Mouse (Mus musculus): ENCODE measurements around the gene Trio. TPM values are rescaled to one million over a fixed set of nuclear protein-coding genes. Genes with fewer than 3 reads are reported as not detected.

The Trio gene
- polyA plus RNA-seq, 1 experiment, result 18.0 TPM

DNA sequence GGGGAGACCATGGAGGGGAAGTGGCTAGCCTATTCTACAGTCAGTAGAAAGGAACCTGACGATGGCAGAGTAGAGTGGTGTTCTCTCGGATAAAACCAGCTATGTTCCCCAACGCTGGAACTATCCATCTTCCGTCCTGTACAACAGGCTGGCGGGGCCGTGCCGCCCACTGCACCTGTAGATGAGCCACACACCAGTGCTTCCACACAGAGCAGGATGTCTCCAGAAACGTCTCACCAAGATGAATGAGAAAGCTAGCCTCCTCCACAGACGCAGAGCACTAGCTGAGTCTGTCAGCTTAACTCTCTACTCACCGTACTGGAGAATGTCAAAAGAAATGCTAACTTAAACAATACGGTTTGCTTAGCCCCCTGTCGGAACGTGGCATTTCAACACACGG is 221.2 kb downstream of the Trio start:
- Histone ChIP-seq H3K4me1 (ENCODE audit: control insufficient read depth, insufficient read depth, insufficient read length, low read length) (peaks cover 10% of the 10 kb centered on the region; the same call in 1 of the 2 replicates), H3K27ac (replicated peaks; ENCODE audit: low read depth, low read length) (no peak overlapping the region), H3K4me3 (ENCODE audit: insufficient read depth, low read depth, low read length) (no peak overlapping the region)

DNA sequence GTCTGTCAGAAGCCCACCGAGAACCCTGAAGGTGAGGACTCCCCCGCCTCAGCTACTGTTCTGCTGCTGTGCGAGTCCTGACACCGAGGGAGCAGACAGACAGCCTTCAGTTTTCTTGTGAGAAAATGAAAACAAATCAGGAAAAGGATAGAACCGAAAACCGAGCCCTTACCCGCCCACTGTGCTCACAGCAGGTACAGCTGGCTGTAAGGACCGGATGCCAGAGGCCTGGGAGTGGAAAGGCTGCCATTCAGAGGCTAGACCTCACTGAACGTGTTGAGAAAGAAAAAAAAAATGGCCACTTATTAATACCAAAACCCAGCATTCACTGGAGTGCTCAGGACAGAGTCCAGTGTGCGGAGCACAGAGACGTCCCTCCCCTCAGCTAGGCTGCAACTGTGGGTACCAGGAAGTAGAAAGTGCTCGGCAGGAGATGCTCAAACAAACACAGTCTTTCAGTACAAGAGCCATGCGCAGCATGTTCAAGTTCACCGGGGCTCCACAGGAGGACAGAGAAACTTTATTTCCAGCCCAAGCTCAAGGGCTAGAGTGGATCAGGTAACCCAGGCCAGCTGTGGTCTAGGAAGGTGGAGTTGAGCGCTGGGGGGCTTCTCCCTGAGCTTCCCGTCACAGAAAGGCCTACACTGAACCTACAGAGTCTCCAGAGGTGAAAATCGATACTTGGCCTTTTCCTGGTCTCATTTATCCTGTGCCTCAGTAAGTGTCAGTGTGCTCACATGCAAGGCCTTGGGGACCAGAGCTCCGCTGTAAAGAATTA is 221.9 kb downstream of the Trio start:
- no peak overlapping the region for H3K4me3 ChIP-seq (ENCODE audit: insufficient read depth, low read depth, low read length)
- no peak overlapping the region for H3K27ac ChIP-seq (replicated peaks; ENCODE audit: low read depth, low read length)
- H3K4me1 ChIP-seq (ENCODE audit: control insufficient read depth, insufficient read depth, insufficient read length, low read length), result peaks cover 10% of the 10 kb centered on the region; the same call in 1 of the 2 replicates

DNA sequence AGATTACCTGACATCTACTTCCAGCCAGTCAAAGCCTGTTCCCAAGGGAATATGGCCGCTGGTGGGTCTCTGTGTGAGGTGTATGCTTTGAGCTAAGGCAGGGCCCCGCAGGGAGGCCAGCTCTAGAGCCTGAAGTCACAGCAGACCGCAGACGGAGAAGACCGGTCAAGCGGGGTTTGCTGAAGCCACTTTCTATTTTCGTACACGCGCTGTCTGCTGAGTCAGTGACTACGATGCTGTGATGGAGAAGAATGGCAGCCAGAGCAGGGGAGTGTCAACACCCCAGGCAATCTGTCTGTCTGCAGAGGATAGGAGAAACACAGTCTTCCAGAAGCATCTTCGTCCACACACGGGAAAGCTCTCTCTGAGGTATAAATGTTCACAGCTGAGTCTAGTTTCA is 223.4 kb downstream of the Trio start:
- peaks cover 10% of the 10 kb centered on the region; the same call in 1 of the 2 replicates for H3K4me1 ChIP-seq (ENCODE audit: control insufficient read depth, insufficient read depth, insufficient read length, low read length)
- H3K27ac ChIP-seq (replicated peaks; ENCODE audit: low read depth, low read length), result no peak overlapping the region; the same call in 1 of the 2 replicates
- H3K4me3 ChIP-seq (ENCODE audit: insufficient read depth, low read depth, low read length), result no peak overlapping the region

DNA sequence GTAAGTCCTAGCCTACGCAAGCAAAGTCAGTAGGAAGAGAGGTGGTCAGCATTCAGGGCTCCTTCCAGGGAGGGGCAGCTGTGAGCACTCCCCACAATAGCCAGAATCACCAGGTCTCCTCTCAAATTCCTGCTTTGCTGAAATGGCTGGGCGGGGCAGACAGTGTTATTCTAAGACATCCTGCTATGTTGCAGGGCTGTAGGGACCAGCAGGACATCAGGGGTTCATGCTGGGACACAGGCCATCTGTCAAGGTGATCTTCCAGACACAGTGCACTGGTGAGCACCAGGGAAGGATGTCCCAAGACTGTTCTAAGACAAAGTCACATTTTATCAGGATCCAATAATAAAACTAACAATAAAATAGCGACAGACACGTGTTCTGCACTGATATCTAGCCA is 224.5 kb downstream of the Trio start:
- no peak overlapping the region for H3K27ac ChIP-seq (replicated peaks; ENCODE audit: low read depth, low read length)

DNA sequence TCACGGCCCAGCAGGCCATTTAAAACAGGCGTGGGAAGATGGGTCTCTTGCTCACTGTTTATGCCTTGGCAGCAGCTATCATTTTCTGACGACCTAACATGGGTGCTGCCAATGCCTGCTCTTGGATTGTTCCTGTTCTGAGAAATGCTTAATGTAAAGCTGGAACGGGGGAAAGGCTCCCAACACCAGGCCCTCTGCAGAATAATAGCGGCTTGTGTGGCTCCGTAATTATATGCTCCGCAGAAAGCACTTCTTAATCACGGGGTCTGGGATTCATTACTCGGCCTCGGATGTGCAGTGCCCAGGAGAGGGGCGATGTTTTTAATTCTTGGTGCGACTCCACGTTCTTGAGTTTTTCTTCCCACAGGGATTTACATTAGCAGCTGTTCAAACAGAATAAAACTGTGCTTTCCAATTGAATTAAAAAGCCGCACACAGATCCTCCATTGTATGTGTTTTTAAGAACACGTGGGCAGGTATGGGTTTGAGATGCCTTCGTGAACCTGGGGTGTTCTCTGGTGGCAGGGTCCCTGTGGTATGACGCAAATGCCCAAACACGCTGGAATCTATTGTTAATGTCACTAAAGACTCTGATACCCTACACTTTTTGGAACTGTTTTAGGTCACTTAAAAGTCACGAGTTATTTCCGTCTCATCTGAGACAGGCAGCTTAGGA is 228.0 kb downstream of the Trio start:
- peaks cover 14% of the 10 kb centered on the region; the same call in 1 of the 2 replicates for H3K4me1 ChIP-seq (ENCODE audit: control insufficient read depth, insufficient read depth, insufficient read length, low read length)
- no peak overlapping the region for H3K27ac ChIP-seq (replicated peaks; ENCODE audit: low read depth, low read length)
- H3K4me3 ChIP-seq (ENCODE audit: insufficient read depth, low read depth, low read length), result no peak overlapping the region

More for the DNA sequence above, 224.5 kb downstream of the Trio start:
- Histone ChIP-seq H3K4me3 (ENCODE audit: insufficient read depth, low read depth, low read length) (no peak overlapping the region), H3K4me1 (ENCODE audit: control insufficient read depth, insufficient read depth, insufficient read length, low read length) (peaks cover 14% of the 10 kb centered on the region; the same call in 1 of the 2 replicates)

DNA sequence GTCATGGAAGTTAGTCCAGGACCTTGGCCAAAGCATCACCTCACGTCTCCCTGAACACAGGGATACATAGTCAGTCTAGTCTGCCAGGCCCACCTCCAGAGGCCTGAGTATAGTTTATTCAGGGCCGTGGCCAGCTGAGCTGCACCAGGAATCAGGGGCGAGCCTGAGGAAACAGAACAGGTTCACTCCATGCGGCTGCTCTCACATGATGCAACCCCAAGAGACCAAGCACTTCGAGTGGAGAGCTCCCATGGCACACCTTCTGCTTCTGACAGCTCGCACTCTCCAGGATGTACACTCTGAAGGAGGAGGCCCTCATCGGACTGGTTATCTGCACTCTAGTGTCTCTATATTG is 228.8 kb downstream of the Trio start:
- H3K27ac ChIP-seq (replicated peaks; ENCODE audit: low read depth, low read length), result peak overlapping the region; percentile 70
- peaks cover 8% of the 10 kb centered on the region; the same call in 1 of the 2 replicates for H3K4me1 ChIP-seq (ENCODE audit: control insufficient read depth, insufficient read depth, insufficient read length, low read length)
- H3K4me3 ChIP-seq (ENCODE audit: insufficient read depth, low read depth, low read length), result no peak overlapping the region

DNA sequence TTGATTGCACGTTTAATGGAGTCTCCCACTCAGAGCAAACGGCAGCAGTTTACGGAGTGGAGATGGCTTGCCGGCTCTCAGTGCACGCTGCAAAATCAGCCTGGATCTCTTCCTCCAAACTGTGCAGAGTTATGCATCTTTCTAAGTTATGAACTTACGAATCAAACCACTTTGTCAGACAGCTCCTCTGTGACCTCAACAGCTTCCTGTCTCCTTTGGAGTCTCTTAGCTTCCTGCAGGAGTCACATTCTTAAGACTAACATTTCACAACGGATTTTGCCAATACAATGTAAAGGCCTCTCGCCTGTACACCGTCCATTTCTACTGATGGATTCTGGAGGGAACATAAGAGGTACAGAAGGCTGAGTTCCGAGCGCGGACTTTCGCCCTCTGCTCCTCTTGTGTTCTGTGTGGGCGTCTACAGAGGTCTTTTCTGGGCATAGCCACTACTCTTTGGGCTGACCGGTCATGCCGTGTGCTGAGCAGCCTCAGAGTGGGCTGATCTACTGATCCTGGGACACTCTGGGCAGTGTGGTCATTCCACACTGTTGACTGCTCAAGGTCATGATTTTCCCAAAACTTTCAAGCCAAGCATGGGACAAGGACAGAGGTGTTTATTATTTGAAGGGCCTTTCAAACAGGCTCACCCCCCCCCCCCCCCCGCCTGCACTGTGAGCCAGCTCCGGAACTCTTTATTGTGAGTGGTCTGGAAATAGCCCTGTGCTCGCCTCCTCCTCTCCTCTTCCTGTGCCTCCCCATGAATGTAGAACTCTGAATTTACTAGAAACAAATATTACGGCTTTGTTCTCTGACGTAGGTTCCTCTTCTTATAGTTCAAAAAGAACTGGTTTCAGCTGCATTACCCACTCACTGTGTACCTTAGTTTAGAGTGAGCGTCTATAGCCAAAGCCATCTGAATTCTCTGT is 229.4 kb downstream of the Trio start:
- peaks cover 8% of the 10 kb centered on the region; the same call in 1 of the 2 replicates for H3K4me1 ChIP-seq (ENCODE audit: control insufficient read depth, insufficient read depth, insufficient read length, low read length)
- peak overlapping the region; percentile 87 for H3K27ac ChIP-seq (replicated peaks; ENCODE audit: low read depth, low read length)
- no peak overlapping the region for H3K4me3 ChIP-seq (ENCODE audit: insufficient read depth, low read depth, low read length)

DNA sequence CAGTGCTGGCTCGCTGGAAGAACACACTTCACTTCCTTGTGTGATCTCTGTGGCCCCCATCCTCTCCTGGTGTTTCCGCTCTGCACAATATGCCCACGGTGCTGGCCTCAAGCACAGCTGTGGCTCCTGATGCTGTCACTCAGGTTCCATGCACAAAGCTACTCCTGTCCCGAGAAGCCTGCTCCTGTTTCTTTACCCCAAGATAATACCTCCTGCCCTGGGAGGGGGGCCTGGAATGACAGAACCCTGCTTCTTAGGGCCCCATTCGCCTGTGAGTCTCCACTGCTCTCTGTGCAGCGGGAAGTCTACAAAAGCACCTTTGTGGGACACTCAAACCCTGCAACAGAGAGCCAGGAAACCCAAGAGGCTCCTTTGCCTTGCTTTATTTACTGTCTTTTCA is 232.4 kb downstream of the Trio start:
- no peak overlapping the region for H3K27ac ChIP-seq (replicated peaks; ENCODE audit: low read depth, low read length)
- H3K4me1 ChIP-seq (ENCODE audit: control insufficient read depth, insufficient read depth, insufficient read length, low read length), result peaks cover 4% of the 10 kb centered on the region; the same call in 1 of the 2 replicates
- no peak overlapping the region for H3K4me3 ChIP-seq (ENCODE audit: insufficient read depth, low read depth, low read length)

DNA sequence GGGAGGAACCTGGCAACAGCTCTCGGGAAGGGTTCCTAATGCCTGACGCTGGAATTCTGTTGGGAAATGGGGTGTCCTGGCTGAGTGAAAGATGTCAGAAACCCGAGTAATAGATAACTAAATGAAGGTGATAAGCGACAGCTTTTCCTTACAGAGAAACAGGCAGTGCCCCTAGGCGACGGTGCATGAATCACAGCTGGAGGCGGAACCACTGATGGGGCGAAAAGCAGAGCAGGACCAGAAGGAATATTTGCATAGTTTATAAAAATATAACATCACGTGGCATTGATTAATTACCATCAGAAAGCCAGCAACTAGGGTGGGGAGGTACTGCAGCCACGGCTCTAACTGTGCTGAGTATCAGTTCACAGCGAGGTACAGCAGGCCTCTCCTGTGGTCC is 233.2 kb downstream of the Trio start:
- no peak overlapping the region for H3K27ac ChIP-seq (replicated peaks; ENCODE audit: low read depth, low read length)
- peaks cover 4% of the 10 kb centered on the region; the same call in 1 of the 2 replicates for H3K4me1 ChIP-seq (ENCODE audit: control insufficient read depth, insufficient read depth, insufficient read length, low read length)
- H3K4me3 ChIP-seq (ENCODE audit: insufficient read depth, low read depth, low read length), result no peak overlapping the region

DNA sequence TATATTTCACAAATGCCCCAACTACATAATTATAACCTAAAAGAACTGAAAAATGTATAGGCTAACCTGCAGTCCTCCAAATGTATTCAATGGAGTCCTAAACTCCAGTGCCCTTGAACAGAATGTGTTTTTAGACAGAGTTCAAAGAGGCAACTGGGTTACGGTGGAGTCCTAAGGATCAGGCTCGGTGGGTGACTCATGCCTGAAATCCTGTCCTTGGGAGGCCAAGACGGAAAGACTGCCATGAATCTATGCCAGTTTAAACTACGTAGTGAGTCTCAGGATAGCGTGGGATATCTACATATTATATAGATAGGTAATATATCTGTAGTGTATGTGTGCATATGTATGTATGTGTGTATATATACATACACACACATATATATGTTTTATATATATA is 234.5 kb downstream of the Trio start:
- Histone ChIP-seq H3K27ac (replicated peaks; ENCODE audit: low read depth, low read length) (no peak overlapping the region), H3K4me1 (ENCODE audit: control insufficient read depth, insufficient read depth, insufficient read length, low read length) (no peaks in the 10 kb centered on the region; the same call in 1 of the 2 replicates), H3K4me3 (ENCODE audit: insufficient read depth, low read depth, low read length) (no peak overlapping the region)

DNA sequence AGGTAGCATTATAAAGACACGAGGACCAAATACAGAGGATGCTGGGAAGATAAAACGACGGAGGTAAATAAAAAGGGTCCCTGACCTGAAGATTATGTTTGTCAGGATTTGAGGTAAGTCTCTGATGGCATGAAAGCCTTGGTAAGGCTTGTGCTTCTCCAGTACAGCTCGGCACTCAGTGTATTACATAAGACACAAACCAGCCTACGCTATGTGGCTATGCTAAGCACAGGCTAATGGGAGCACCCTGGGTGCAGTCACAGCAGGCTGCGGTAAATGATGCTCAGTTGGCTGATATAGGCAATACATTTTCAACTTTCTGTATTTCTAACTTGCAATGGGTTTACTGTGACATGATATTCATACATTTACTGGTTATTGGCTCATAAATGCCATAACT is 234.9 kb downstream of the Trio start:
- Histone ChIP-seq H3K4me1 (ENCODE audit: control insufficient read depth, insufficient read depth, insufficient read length, low read length) (peaks cover under 1% of the 10 kb centered on the region), H3K4me3 (ENCODE audit: insufficient read depth, low read depth, low read length) (no peak overlapping the region), H3K27ac (replicated peaks; ENCODE audit: low read depth, low read length) (no peak overlapping the region)

DNA sequence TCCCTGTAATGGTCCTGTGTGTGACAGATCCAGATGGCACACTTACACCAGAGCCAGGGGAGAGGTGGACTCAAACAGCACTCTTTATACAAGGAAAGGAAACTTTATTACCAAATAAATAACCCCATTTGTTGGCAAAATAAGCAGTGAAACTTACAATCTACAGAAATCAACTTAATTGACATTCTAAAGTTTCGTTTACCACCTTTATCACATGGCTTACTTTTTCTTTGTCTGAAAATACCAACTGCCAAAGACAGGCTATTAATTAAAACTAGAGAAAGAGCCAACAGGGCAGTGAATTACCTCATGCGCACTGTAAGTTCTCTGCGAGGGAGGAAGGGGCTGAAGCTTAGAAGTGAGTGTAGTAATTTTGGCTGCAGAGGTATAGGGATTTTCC is 236.3 kb downstream of the Trio start:
- H3K27ac ChIP-seq (replicated peaks; ENCODE audit: low read depth, low read length), result no peak overlapping the region
- H3K4me1 ChIP-seq (ENCODE audit: control insufficient read depth, insufficient read depth, insufficient read length, low read length), result peaks cover 10% of the 10 kb centered on the region
- H3K4me3 ChIP-seq (ENCODE audit: insufficient read depth, low read depth, low read length), result no peak overlapping the region

DNA sequence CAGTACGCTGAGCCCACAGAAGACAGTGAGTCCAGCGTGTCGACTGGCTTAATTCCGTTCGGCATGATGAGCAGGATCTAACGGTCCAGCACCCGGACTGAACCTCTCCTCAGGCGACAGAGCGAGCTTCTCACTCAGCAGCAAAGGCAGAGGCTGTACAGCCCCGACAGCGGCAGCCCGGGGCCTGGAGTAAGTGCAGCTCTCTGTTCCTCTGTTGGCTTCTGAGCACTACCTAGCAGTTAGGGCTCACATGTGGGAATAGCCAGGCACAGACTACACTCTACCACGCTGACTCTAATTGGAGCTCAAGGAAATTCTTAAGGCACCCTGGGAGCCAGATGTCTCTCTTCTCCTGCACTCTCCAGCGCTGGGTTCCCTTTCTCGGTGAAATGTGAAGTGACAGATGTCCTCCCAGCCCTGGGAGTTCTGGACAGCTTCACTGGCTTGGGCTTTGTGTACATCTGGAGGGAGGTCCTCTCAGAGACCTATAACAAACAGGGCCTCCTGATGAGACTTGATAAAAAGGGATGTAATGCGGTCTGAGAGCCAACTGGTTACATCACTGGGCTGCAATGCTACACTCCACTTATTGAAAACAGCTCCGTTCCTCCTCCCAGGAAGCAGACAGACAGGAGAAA is 237.4 kb downstream of the Trio start:
- Histone ChIP-seq H3K4me1 (ENCODE audit: control insufficient read depth, insufficient read depth, insufficient read length, low read length) (peaks cover 14% of the 10 kb centered on the region), H3K27ac (replicated peaks; ENCODE audit: low read depth, low read length) (no peak overlapping the region), H3K4me3 (ENCODE audit: insufficient read depth, low read depth, low read length) (peak overlapping the region; percentile 15)

DNA sequence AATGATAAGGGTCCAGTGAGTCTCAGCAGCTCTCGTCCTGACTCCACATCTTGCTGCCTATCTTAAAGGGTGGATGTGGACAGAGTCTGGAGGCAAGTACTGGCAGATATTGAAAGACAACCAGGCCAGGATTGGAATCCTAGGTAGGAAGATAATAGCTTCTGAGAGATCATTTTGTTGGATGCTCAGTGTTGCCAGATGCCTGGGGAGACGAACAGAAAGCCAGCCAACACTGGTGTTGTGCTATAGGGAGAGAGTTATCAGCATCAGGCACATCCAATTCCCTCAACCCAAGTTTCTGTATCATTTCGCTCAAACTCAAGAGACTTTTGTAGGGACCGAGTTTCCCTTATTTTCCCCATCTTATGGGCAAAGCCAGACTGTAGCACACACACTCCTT is 238.5 kb downstream of the Trio start:
- no peak overlapping the region for H3K27ac ChIP-seq (replicated peaks; ENCODE audit: low read depth, low read length)
- H3K4me1 ChIP-seq (ENCODE audit: control insufficient read depth, insufficient read depth, insufficient read length, low read length), result peaks cover 23% of the 10 kb centered on the region

More for the DNA sequence above, 238.5 kb downstream of the Trio start:
- no peak overlapping the region for H3K4me3 ChIP-seq (ENCODE audit: insufficient read depth, low read depth, low read length)

All from brown adipose tissue, adult 24 weeks (tissue).